Mouse (Mus musculus) thymus, postnatal 0 days (tissue): ENCODE data around the gene Itga11. TPM values are rescaled to one million over a fixed set of nuclear protein-coding genes. Genes with fewer than 3 reads are reported as not detected.
A peak's percentile ranks its signal among the peaks of the same experiment; 100 is the strongest.

Source experiments
- DNase-seq: peaks from one replicate; pipeline ENCODE4 v3.0.0-alpha.2; 2015; ENCODE audit warnings: low spot score
- polyA plus RNA-seq: library from polyadenylated mRNA; unstranded; fragments of >200 nt; fragmentation: Nextera tagmentation; extraction: Ambion mirVana; gene quantifications from 2 replicates; pipeline ENCODE4 v1.2.1, GENCODE M21; 2015

Itga11 gene
- polyA plus RNA-seq, 1 experiment from 2014 or later = 0.04 TPM

DNA sequence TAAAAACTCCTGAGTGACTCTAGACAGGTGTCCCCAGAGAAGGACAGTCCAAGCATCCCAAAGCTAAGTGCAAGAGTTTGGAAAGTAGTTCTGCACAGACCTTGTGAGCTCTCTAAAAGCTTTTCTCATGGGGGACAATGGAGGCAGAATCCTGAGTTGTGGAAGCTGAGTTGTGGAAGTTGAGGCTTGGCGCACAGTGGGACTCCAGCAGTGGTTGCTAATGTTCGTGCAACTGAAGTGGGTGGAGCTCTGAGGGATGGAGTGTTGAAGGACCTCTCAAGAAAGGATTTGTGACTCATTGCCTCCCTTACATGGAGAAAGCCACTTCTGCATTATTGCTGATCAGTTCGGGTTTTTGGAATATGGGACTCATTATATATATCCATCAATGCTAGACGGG lies 1.8 kb downstream of the Itga11 start:
- DNase-seq = no peak

- DNase-seq = no peak
Observed at GRCm38 (mm10) chr9:62684311-62684710, 6.7 kb downstream of the Itga11 start.

DNA sequence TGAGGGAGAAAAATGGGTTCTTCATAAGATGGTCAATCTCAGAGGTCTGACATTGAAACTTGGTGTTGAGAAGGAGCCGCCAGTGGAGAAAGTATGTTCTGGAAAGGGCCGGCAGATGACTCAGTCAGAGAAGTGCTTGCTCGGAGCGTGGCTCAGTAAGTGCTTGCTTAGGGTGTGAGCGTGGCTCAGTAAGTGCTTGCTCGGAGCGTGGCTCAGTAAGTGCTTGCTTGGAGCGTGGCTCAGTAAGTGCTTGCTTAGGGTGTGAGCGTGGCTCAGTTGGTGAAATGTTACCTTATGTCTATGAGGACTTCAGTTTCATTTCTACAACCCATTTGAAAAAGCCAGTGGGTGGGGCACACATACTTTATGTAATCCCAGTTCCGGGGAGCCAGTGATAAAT lies 12.1 kb downstream of the Itga11 start:
- DNase-seq = no peak

DNA sequence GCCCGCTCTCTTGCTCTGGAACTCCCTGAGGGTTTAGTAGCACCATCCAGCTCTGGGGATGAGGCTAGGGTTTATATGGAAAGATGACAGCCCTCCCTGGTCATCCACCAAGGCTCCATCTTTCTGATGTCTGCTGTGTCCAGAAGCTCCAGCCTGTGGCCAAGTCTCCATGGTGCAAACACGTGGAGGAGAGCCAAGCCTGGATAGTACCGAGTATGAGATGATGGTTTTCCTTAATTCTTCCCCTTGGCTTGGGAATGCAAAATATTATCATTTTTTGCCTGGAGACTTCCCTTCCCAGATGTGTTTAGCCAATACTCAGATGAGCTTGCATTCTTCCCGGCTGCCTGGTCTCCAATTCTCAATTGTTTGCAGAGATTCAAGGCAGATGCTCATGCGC lies 16.4 kb downstream of the Itga11 start:
- no peak for DNase-seq

GRCm38 (mm10) chr9:62695210-62695609 lies 17.6 kb downstream of the Itga11 start:
- DNase-seq = no peak

DNA sequence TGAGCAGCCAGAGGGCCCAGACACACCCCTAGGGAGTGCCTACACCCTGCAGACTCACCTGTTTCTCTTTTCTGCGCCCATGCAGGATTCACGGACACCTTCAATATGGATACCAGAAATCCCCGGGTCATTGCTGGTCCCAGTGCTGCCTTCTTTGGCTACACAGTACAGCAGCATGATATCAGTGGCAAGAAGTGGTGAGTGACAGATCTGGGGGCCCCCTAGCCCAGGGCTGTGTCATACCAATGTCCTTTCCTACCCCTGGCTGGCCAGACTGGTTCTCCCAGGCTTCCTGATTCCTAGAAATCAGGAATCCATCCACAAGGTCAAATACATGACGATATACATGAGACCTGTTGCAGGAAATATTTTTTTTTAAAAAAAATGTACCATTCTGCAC lies 19.2 kb downstream of the Itga11 start:
- no peak for DNase-seq

DNA sequence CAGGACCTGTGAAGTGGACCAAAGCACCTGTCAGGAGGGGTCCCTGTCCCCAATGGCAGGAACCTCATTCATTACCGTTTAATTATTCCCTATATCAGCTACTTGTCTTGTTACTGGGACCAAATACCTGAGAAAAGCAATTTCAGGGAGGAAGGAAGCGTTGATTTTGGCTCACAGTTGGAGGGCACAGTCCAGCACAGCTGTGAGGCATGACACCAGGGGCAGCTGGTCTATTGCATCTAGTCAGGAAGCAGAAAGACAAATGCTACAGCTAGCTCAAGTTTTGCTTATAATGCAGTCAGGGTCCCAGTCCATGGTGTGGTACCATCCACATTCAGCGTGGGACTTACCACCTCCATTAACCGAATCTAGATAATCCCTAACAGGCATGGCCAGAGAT lies 29.6 kb downstream of the Itga11 start:
- no peak for DNase-seq

GRCm38 (mm10) chr9:62707870-62708269 lies 30.2 kb downstream of the Itga11 start:
- no peak for DNase-seq

DNA sequence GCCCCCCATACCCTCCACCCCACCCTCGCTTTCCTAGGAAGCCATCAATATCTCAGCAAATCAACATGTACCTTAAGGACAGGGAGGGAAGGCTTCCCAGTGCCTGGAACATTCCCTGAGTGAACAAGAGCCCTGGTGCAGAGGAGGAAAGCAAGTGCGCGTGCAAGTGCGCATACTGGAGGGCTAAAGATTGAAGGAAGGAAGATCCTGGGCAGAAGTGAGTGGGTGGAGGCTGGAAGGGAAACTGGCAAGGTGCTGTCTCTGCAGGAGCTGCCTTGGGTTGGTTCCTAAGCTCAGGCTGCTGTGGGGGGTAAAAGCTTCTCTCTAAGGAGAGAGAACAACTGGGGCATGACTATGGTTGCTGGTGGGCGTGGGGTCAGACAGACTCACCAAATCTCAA lies 32.4 kb downstream of the Itga11 start:
- DNase-seq = no peak

DNA sequence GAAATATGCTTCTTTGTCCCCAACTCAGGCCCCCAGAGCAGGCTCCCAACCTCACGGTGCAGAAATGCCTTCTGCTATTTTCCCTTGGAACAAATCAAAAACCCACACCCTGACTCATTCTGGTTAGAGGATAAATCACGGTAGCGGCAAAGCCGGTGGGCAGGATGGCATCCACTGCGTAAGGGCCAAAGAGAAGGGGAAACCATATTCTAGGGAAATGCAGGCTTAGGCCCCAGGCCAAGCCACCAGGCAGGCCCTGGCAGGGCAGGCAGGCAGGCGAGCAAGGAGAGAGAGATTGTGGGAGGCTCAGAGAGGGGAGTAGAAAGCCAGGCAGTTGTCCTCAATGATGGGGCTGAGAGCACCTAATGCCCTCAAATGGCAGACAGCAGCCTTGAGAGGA lies 34.7 kb downstream of the Itga11 start:
- no peak for DNase-seq

DNA sequence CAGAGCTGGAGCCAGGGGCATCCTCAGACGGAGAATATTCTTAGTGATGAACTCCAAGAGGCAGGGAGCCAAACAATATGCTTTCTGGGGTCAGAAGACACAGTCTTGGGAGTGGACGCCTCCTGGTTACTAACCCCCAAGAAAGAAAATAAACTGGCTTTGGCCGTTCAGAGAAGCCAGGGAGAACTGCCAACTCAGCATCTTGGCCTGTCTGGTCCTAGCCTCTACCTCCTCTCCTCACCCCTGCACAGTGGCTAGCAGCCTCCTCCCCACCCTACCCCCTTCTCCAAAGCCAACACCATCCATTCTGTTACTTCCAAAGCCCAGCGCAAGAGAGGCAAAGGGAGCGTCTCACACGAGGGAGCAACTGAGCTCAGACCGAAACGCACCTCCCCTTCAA lies 35.4 kb downstream of the Itga11 start:
- no peak for DNase-seq

- DNase-seq = no peak
Observed at GRCm38 (mm10) chr9:62714336-62714735, 36.7 kb downstream of the Itga11 start.

- DNase-seq = peak; percentile 18
Observed at GRCm38 (mm10) chr9:62717982-62718381, 40.4 kb downstream of the Itga11 start.

GRCm38 (mm10) chr9:62721791-62722190 lies 44.2 kb downstream of the Itga11 start:
- no peak for DNase-seq

- no peak for DNase-seq
Observed at GRCm38 (mm10) chr9:62722716-62723115, 45.1 kb downstream of the Itga11 start.

DNA sequence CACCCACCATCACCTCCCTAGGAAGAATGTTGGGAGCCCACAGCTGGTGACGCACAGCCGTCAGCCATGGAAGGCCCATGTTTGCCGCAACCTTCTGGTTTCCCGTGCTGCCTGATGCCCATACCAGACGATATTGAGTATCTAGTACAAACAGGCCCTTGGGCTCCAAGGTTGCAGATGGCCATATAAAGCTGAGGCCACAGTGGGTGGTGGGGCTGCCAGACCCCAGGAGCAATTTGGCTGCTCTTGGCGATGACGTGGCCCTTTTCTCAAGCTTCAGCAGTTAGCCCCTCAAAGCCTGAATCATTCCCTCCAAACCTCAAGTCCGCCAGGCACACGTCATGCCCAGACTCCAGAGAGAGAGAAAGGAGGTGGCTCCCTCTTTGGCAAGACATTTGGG lies 46.5 kb downstream of the Itga11 start:
- DNase-seq = no peak

- no peak for DNase-seq
Observed at GRCm38 (mm10) chr9:62725247-62725646, 47.6 kb downstream of the Itga11 start.

- DNase-seq = peak; percentile 53
Observed at GRCm38 (mm10) chr9:62726472-62726871, 48.8 kb downstream of the Itga11 start.

DNA sequence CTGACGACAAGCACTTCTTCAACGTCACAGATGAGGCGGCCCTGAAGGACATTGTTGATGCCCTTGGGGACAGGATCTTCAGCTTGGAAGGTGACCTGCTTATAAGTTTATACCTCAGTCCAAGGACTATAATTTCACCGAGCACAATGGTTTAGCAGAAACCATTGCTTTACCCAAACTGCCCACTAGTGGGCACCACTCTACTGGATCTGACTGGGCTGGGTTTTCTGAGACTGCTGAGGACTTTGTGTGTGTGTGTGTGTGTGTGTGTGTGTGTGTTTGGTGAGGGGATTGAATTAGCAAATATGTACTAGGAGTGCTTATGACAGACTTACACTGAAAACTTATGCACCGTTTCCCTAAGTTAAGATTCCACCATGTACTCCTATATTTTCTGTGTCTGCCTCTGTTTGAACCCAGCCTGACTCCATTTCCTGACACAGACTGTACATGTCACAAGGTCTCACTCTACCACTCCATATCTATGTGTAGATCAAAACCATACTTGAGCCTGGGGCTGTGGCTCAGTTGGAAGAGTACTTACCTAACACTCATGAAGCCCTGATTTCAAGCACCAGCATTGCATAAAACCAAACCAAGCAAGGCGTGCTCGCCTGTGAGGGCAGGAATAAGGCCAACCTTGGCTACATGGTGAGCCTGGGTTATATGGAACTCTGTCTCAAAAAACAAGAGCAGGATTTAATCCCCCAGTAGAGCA lies 67.1 kb downstream of the Itga11 start:
- peak; percentile 60 for DNase-seq

DNA sequence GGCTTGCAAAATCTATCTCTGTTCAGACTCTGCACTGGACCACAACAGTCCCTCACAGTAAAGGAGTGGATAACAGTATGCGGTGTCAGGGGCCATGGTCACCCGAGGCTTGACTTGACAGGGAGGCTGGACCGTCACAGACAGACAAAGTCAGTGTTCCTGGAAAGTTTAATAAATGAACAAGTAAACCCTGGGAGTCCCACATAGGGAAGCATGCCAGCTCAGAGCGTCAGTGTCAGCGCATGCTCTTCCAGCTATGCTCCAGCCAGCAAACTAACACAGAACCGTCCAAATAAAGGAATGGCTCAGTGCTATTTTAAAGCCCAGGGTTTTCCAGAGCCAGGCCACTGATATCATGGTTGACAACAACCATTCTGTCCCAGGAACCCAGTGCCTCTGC lies 69.0 kb downstream of the Itga11 start:
- no peak for DNase-seq

- no peak for DNase-seq
Observed at GRCm38 (mm10) chr9:62749666-62750065, 72.0 kb downstream of the Itga11 start.

DNA sequence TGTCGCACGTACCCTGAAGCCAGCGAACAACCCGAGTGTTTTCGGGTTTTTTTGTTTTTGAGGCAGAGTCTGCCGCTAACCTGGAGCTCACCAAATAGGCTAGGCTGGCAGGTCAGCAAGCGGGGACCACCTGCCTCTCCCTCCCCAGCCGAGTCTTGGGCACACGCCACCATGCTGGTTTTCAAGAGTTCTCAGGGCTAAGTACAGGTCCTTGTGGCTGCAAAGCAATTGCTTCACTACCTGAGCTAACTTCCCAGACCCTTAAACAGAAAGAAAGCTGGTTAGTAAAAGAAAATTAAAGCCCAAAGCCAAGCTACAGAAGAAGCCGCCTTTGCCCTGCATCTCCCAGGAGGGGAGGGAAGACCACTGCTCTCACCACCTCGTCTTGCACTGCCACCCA lies 72.8 kb downstream of the Itga11 start:
- DNase-seq = no peak

GRCm38 (mm10) chr9:62758288-62758687 lies 80.7 kb downstream of the Itga11 start:
- no peak for DNase-seq

DNA sequence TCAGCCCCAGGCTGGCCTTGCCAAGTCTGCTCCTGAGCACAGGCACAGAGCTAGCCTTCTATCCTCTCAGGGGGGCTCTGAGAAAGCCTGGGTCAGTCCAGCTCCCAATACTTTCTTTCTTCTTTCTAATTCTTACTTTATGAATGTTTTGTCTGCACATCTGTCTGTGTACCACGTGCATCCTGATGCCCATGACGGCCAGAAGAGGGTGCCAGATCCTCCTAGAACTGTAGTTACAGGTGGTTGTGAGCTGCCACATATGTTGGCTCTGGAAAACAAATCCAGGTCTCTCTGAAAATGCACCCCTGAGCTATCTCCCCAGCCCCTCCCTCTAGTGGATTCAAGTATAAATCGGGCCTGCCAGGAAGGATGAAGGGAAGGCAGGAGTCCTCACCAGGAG lies 82.0 kb downstream of the Itga11 start:
- no peak for DNase-seq
